Mouse (Mus musculus) cerebellum, adult 11 months (tissue): ENCODE results near the gene Itga2b.

Experiments used
- DNase-seq: peaks from one replicate; pipeline ENCODE4 v3.0.0; 2022

Itga2b gene

DNA sequence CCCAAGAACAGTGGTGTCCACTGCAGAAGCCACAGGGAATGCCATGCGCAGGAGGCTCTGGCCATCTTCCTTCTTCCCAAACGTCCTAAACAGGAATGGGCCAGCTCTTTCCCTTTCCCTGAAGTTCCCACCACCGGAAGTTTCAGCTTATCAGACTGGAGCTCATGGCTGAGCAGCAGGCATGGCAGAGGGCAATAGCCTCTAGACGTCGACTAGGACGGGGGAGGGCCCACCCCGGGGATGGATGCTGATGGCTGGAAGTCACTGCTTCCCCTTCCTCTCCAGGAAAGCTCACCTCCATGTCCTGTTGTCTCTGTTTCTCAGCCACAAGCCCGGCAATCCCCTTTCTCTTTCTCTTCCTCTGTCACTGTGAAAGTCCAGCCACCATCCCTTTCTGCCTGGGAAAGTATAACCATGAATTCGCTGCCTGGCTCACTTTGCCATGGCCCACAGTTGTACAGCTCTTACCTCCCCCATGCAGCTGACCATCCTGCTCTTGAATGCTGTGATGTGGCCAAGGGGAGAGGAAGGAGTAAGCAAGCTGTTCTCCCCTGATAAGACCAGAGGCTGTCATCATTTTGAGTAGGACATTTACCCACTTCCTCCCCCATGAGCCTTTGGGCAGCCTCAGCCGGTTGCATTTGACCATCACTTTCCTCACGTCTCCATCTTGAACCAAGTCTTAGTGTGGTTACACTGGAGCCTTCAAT lies at the start of gene Itga2b:
Gene Itga2b (minus strand): TSS at position 475 of the 710 bp plus-strand sequence.
- no peak for DNase-seq

DNA sequence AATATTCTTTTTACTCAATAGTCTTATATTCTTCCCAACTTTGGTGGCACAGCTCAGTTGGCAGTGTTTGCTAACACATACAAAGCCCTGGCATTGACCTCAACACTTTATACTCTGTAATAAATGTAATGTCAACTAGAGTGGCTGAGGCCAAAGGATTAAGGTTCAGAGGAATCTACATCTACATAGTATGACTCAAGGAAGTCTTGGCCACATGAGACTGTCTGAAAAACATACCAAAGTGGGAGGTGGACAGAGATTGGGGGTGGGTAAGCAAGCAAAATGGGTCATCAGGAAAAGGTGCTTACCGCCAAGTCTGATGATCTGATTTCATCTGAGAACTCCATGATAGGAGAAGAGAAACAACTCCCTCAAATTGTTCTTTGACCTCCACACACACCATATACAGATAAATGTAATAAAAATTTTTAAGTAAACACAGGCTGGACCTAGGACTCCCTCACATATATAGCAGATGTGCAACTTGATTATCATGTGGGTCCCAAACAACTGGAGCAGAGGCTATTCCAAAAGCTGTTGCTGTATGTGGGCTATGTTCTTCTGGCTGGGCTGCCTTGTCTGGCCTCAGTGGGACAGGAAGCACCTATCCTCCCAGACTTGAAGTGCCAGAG lies 45.0 kb upstream of the Itga2b start:
- DNase-seq = no peak

DNA sequence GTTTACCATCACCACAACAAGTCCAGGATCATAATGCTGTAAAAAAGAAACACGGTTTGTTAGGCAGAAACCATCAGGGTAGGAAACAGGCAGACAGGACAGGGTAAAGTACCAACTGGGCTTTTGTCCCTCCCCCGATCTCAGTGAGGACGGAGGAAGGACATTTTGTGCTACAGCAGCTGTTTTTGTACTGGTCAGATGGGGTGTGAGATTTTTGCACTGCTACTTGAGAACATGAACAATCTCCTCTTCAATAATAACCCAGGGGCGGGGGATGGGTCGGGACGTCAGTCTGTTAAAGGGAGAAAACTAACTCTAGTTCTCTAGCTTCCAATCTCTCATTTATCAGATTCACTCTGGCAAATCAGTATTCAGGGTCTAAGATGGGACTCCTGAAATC lies 40.3 kb upstream of the Itga2b start:
- no peak for DNase-seq

- DNase-seq = no peak
Observed at GRCm38 (mm10) chr11:102496732-102497131, 26.8 kb upstream of the Itga2b start.

- no peak for DNase-seq
Observed at GRCm38 (mm10) chr11:102496206-102496605, 26.3 kb upstream of the Itga2b start.

DNA sequence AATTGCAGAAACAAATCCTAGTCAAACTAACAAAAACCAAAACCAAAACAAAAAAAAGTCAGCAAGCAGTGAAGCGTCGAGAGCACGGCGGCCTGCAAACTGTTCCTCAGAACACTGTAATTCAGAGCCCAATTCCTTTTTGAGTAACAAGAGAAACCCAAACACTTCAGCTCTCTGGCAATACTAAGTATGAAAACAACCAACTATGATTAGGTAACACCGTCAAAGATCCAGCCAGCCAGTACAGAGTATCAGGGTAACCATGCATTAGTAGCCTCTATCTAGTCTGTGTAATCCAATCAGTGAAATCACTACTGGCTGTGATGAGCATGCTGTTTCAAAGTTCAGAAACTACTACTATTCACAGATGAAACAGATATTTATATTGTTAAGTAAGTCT lies 25.8 kb upstream of the Itga2b start:
- no peak for DNase-seq

- no peak for DNase-seq
Observed at GRCm38 (mm10) chr11:102495114-102495513, 25.2 kb upstream of the Itga2b start.

- DNase-seq = no peak
Observed at GRCm38 (mm10) chr11:102494063-102494650, 24.2 kb upstream of the Itga2b start.

- DNase-seq = no peak
Observed at GRCm38 (mm10) chr11:102493241-102493640, 23.3 kb upstream of the Itga2b start.

GRCm38 (mm10) chr11:102487901-102488300 lies 18.0 kb upstream of the Itga2b start:
- DNase-seq = no peak

DNA sequence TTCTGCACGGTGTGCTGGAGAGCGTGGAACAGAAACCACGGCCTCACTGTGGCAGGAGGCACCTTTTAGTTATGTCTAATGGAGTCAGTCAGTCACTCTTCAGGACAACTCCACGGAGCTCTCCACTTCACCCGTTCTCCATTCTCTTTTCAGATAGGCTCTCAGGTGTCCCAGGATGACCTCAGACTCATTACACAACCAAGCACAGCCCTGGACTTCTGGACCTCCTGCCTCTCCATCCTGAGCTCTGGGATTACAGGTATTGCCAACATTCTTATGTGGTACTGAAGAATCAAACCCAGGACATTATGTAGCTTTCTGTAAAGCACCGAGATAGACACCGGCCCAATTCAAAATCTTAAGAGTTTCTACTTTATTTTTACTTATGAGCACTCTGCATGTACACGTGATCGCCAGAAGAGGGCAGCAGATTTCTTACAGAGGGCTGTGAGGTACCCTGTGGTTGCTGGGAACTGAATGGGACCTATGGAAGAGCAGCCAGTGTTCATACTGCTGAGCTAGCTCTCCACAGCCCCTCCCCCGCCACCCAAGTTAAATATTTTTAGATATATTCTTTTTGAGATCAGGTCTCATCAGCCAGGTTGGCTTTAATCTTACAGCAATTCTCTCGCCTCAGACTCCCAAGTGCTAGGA lies 16.9 kb upstream of the Itga2b start:
- DNase-seq = peak; percentile 34

DNA sequence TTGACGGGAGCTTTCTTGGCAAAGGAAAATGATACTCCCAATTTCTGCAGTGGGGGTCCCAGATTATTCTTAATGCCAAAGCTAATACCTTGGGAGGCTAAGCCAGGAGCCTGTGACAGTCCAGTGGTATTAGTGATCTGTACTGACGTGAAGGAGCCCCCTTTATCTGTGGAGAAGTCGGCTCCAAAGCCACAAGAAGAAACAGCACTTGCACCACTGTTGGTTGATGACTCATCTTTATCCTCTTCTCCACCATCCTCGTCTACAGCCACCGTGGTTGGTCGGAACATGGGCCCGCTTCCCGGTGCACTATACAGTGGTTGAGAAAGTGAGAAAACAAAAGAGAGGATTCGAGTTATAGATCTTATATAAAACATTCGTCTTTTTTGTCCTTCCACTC lies 11.9 kb upstream of the Itga2b start:
- DNase-seq = no peak

GRCm38 (mm10) chr11:102480897-102481296 lies 11.0 kb upstream of the Itga2b start:
- DNase-seq = no peak

DNA sequence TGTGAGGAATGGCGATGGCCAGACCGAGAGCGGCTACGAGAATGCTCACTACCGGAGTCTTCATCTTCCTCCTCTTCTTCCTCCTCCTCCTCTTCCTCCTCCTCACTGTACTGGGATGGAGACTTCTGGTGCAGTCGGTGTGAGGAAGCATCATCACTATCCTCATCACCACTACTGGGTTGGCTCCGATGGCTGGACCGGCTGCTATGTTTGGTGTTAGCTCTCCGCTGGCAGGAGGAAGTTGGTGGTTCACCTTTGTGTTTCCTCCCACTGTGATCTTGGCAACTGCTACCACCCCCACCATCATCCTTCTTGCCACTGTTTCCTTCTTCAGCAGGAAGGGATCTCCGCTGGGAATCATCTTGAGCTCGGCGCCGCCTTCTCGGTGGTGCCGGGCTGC lies 10.2 kb upstream of the Itga2b start:
- DNase-seq = no peak

- no peak for DNase-seq
Observed at GRCm38 (mm10) chr11:102479581-102479980, 9.7 kb upstream of the Itga2b start.

GRCm38 (mm10) chr11:102478671-102479070 lies 8.7 kb upstream of the Itga2b start:
- no peak for DNase-seq

GRCm38 (mm10) chr11:102475027-102475426 lies 5.1 kb upstream of the Itga2b start:
- no peak for DNase-seq

DNA sequence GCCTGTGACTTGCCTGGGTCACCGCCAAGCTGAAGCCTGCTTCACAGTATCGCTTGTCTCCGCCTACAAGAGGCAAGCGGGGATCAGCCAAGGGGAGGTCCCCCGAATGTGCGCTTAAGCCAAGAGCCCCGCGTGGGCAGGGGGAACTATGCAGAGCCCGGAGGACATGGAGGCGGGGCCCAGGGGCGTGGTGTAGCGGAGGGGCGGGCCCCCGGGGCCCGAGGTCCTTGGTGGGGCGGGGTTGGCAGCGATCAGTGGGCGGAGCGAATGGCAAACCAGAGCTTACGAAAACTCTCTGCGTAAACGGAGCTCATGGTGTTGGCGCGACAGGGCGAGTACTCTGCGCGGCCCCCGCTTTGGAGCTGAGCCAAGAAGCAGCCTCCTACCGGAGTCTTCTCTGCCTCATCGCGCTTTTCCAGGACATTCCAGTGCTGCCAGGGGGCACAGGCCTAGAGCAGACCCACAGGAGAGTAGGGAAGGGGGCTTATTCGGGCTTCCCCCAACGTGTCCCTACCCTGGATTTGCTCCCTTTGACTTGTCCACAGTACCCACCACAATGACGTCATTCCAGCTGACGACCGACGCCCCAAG lies 2.8 kb downstream of the Itga2b start:
- peak; percentile 90 for DNase-seq

GRCm38 (mm10) chr11:102465713-102466436 lies 4.0 kb downstream of the Itga2b start:
- no peak for DNase-seq

- no peak for DNase-seq
Observed at GRCm38 (mm10) chr11:102464901-102465300, 5.0 kb downstream of the Itga2b start.

DNA sequence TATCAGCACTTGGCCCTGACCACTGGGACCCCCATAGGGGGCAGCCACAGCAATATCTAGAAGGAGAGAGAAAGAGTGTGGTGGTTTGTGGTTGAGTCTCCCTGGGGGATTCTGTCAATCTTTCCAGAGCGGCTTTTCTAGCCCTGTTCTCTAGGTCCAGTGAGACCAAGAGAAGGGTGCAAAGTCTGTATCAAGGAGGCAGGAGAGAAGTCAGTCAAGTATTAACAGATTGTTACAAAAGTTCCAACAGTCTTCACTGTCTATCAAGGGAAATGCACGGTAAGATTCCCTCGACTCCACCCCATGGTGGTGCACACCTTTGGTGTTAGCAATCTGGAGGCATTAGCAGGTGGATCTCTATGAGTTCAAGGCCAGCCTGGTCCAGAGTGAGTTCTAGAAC lies 8.2 kb downstream of the Itga2b start:
- no peak for DNase-seq

- DNase-seq = no peak
Observed at GRCm38 (mm10) chr11:102460541-102460940, 9.4 kb downstream of the Itga2b start.
